Mouse (Mus musculus): Measurements from ENCODE around the gene Arid4a.
"Not testable (repeated sequence)": the region's sequence is repeated elsewhere in the genome, so short reads cannot be mapped to it uniquely, and the experiment has no call there.

Gene Arid4a

DNA sequence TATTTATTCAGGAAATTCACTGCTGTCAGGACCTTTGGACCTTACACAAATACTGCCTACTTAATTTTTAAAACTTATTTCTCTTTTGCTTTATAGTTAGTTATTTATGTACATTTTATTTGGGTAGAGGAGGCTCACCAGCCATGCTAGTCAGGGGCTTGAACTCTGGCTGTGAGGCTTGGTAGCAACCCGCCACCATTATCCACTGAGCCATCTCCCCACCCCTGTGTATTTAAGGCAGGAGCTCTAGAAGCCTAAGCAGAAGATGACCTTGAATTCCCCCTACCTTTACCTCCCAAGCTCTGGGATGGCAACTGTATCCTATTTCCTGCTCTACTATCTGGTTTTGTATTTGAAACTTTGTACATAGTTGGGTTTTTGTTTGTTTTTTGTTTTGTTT is 37.7 kb downstream of the Arid4a start:
- DNase-seq (ENCODE audit: low read depth, low spot score): no peak

DNA sequence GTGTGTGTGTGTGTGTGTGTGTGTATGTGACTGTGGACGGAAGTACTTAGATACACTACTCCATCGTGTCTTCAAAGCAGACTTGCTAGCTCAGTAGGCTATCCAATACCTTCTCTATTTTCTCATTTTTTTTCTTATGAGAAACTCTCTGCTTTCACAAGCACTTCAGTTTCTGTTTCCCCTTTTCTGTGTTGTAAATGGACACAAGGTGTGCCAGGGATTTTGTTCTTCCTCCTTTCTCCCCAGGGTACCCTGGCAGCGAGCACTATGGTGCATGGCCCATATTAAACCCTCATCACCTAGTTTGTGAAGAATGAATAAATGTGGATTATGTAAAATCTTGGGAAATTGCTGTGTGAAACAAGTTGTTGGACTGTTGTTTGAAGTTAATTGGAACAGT is 39.7 kb downstream of the Arid4a start:
- DNase-seq (ENCODE audit: low read depth, low spot score): no peak

GRCm38 (mm10) chr12:71059741-71060140 is 44.0 kb downstream of the Arid4a start:
- no peak for DNase-seq (ENCODE audit: low read depth, low spot score)

DNA sequence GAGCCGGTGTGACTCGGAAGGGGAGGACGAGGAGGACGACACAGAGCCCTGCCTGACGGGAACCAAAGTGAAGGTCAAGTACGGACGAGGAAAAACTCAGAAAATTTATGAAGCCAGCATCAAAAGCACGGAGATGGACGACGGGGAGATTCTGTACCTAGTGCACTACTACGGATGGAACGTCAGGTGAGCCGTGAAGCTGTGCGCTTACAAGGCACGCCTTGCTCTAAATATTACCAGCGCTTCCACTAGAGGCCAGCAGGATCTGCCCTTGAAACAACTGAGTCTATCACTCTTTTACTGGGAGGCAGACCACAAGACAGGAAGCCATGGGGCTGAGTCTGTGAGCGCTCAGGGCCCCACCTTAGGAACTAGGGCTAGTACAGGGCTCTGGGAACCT is 54.1 kb downstream of the Arid4a start:
- DNase-seq (ENCODE audit: low read depth, low spot score): no peak

DNA sequence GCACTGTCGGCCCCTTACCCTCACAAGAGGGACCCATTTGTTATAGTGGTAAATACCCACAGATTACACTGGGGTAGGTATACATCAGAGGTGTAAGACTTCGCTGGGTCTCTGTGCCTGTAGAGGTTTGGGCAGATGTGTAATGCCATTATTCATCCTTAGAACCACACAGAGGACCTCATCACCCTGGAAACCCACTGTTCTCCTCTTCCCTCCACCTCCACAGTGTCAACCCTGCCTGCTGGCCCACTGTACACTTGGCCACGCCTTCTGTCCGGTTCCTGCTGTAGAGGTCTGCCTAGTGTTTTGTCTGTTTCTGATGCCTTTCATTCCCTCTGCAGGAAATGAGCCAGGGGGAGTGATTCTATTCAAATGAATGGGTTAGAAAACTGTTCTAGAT is 56.3 kb downstream of the Arid4a start:
- DNase-seq (ENCODE audit: low read depth, low spot score): no peak

DNA sequence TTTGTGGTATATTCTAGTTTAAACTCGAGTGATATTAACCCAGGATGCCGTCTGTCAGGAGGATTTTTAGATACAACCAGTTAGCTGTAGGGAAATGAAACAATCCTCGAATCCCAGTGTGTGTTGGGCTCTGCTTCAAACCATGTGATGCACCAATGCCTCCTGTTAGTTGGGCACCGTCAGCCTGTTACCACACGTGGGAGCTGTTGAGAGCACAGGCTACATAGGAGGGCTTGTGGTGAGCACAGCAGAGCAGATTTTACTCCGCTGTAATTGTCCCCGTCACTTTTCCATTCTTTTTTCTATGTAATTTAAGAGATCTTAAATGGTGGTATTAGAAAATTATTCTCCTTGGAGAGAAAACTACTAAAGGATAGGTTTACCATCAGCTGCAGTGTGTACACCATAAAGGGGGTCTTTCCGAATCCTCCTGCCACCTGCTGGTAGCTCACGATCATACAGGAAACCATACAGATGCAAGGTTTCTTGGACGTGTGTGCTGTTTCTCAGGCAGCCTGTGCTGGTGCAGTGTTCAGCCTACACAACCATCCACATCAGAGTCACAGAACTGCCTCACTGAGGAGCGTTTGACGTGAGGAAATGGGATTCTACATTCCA is 57.4 kb downstream of the Arid4a start:
- DNase-seq (ENCODE audit: low read depth, low spot score): peak; percentile 11

GRCm38 (mm10) chr12:71086331-71086730 is 70.5 kb downstream of the Arid4a start:
- DNase-seq (ENCODE audit: low read depth, low spot score): no peak

DNA sequence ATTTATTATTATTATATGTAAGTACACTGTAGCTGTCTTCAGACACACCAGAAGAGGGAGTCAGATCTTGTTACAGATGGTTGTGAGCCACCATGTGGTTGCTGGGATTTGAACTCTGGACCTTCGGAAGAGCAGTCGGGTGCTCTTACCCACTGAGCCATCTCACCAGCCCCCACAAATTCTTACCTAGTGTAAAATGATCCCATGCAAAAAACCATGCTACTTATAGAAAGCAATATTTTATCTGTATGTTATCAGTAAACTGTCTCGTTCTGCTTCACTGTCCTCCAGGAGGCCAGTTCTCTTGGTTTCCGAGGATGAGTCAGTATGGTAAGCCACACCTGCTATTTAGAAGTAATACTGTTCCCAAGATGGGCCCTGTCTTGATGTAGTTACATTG is 88.5 kb downstream of the Arid4a start:
- DNase-seq (ENCODE audit: low read depth, low spot score): not testable (repeated sequence)

DNA sequence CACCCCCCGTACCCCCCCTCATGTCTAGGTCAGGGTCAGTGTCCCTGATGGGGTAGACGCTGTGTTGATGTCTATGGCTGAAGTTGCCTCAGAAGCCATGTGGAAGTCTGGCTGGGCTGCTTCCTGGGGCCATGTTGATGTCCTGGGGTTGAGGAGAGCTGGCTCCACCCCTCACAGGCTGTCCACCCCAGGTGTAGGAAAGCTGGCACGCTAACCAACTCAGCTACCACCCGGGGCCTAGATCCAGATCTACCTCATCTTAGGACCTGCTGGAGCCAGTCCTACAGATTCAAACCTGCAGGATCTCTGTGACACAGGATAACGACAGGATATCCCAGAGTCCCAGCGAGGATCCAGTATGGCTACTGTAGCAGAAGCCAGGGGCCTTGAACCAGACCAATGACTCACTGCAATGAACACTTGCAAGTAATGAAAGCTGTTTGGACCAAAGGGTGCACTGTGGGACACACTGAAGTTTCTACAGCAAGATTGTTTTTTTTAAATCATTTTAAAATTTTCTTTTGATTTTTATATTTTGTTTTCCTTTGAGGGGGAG is 91.5 kb downstream of the Arid4a start:
- DNase-seq (ENCODE audit: low read depth, low spot score): no peak

- no peak for DNase-seq (ENCODE audit: low read depth, low spot score)
Observed at GRCm38 (mm10) chr12:71111331-71111730, 95.5 kb downstream of the Arid4a start, which contains the start of gene Tomm20l. Gene Tomm20l, plus strand, starts transcription at chr12:71111428.

DNA sequence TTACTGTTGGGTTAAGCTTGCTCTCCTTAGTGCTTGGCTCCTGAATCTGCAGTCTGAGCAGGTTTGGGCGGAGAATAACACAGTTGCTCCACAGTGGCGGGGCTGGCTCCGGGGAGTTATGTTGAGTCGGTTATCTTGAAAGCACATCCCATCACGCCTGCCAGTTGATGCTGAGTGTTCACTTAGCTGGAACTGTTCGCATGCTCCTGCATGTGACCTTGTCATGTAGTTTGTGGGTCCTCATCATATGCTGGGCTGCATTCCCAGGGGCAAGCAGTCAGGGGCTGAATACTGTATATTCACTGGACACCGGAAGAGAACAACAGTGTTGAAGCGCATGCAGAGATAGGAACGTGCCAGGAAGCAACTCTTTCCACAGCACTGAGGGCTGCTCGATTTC is 97.3 kb downstream of the Arid4a start:
- no peak for DNase-seq (ENCODE audit: low read depth, low spot score)

DNA sequence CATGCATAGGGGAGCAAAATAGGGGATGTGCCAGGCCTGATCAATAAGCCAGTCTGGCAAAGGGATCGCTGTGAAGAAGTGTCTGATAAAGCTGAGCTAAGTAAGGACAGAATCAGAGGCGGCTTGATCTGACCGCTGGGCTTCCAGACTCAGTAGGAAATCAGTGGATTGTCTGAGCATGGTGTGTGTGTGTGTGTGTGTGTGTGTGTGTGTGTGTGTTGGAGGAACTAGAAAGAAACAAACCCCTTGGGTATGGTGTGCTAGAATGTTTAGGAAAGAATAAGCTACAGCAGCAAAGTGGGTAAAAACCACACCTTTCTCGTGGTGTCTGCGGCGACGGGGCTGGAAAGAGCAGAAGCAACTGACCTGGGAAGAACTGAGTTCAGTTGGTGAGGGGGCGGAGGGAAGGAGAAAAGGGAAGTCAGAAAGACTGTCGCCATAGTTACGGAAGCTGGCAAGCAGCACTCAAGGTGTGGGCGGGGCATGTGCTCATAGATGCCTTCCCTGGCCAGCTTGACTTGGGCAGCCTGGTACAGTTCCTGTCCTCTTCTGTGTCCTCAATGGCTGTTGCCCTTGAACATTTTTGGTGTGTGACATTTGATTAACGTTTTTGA is 98.0 kb downstream of the Arid4a start:
- DNase-seq (ENCODE audit: low read depth, low spot score): no peak

GRCm38 (mm10) chr12:71116411-71116810 is 100.6 kb downstream of the Arid4a start:
- no peak for DNase-seq (ENCODE audit: low read depth, low spot score)

DNA sequence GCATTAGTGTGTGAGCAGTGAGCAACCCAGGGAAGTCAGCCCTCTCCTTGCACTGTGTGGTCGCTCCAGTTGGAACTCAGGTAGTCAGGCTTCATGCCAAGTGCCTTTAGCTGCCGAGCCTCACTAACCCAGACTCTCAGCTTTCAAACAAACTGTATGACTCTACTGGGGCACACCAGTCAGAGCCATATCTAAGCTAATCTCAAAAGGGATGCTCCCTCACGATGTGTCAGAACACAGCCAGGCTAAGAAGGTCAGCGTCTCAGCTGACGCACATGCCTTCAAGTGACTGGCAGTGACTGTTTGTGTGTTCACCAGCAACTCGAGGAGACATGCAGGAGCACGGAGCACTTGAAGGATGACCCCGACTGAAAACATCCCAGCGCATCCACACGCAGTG is 106.9 kb downstream of the Arid4a start:
- DNase-seq (ENCODE audit: low read depth, low spot score): no peak

DNA sequence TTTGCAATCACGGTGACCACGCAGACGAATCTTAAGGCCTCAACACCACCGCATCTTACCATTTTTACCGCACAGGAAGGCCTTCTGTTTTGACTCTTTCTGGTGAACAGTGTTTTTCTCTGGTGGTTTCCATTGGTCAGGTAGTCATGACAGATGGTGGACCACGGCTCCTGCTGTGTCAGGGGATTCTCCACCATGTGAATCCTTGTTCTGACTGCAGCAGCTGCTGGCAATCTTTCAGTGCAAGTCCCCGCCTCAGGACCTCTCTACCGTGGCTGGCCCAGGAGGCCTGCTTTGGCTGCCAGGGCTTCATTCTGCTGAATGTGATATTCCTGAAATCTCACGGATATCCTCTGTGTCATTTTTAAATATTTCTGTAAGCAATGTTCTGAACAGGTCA is 107.5 kb downstream of the Arid4a start:
- no peak for DNase-seq (ENCODE audit: low read depth, low spot score)

GRCm38 (mm10) chr12:71135581-71135980 is 119.8 kb downstream of the Arid4a start:
- no peak for DNase-seq (ENCODE audit: low read depth, low spot score)

- peak; percentile 86 for DNase-seq (ENCODE audit: low read depth, low spot score)
Observed at GRCm38 (mm10) chr12:71136130-71136973, 120.6 kb downstream of the Arid4a start, which contains the start of the genes Timm9 and 2700049A03Rik. Gene Timm9, minus strand, starts transcription at chr12:71136684. Gene 2700049A03Rik, plus strand, starts transcription at chr12:71136848.

DNA sequence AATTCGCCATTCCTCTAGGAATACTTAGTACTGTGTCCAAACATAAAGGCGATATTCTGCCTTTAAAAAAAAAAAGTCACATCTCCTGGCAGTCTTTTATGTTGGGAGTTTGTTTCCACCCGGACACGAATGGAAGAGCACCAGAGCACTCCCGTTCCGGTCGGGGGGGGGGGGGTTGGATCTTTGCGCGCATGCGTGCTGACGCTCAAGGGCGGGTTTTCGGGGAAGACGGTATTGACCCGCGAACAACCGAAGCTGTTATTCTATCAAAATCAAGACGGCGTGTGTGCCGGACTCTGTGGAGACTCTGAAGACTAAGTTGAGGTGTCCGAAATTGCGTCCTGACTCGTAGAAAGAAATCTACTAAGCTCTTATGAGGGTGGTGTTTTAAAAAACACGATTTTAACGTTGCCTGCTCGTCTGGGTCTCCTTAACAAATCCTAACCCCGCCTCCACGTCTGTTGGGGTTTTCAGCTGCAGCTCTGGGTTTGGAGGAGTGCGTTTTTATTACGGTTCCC is 121.2 kb downstream of the Arid4a start:
- peak; percentile 93 for DNase-seq (ENCODE audit: low read depth, low spot score)

- DNase-seq (ENCODE audit: low read depth, low spot score): no peak
Observed at GRCm38 (mm10) chr12:71137686-71138085, 121.9 kb downstream of the Arid4a start.

DNA sequence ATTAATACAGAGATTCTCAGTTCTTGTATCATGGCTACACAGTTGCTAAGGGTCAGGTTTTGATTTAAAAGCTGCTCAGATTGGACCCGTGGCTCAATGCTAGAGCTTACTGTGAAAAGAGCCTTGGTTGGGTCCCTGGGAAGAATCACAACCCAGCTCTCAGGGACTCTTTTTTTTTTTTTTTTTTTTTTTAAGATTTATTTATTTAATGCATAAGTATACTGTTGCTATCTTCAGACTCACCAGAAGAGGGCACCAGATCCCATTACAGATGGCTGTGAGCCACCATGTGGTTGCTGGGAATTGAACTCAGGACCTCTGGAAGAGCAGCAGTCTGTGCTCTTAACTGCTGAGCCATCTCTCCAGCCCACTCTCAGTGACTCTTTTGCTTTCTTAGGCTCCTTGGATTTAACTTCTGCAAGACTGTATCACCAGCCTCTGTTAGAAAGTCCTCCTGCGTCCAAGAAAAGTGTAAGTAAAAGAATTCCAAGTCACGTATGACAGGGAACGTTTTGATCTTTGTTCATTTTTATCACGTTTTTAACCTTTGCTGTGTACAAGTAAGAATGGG is 123.6 kb downstream of the Arid4a start:
- no peak for DNase-seq (ENCODE audit: low read depth, low spot score)

DNA sequence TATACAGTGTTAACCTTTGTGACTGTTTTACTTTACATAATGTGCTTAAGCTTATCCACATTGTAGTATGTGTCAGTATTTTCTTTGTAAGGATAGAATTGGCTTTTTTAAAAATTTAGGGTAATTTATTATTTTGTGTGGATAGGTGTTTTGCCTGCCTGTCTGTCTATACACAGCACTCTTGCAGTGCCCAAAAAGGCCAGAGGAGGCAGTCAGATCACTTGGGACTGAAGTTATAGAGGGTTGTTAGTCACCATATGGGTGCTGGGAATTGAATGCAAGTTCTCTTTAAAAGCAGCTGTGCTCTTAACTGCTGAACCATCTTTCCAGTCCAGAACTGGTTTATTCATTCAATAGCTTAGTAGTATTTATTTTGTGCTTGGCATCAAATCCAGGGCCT is 125.4 kb downstream of the Arid4a start:
- DNase-seq (ENCODE audit: low read depth, low spot score): no peak

- peak; percentile 16 for DNase-seq (ENCODE audit: low read depth, low spot score)
Observed at GRCm38 (mm10) chr12:71147641-71148040, 131.9 kb downstream of the Arid4a start.

Measured in retina, postnatal 7 days (tissue).